Mouse (Mus musculus) olfactory bulb, adult 2 months (tissue): ENCODE results near the gene Nucb1.

Experiments used
- CTCF ChIP-seq: fragments of 200-500 bp; IDR thresholded peaks from 2 replicates; pipeline ENCODE4 v1.5.1; 2012; ENCODE audit warnings: low read depth, mild to moderate bottlenecking, low read length, moderate library complexity; ENCODE audit not compliant: insufficient read depth
- POLR2A ChIP-seq: fragments of 200-500 bp; IDR thresholded peaks from 2 replicates; pipeline ENCODE4 v1.6.1; 2012; ENCODE audit warnings: mild to moderate bottlenecking, low read depth, low read length, moderate library complexity; ENCODE audit not compliant: insufficient read depth

DNA sequence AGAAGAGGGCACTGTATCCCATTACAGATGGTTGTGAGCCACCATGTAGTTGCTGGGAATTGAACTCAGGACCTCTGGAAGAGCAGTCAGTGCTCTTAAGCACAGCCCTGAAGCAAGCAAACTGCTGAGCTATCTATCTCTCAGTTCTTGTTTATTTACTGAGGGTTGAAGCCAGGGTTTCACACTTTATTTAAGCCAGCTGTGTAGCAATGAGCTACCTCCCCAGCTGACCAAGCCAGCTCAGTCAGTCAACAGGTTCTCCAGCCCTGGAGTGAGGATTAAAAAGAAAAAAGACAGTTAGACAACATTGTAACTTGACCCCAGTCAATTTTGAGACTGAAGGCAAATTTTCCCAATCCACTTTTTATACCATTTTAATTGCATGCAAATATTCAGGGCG, 25.5 kb upstream of the Nucb1 start:
- TF ChIP-seq CTCF = no peak
- no peak for TF ChIP-seq POLR2A
